Mouse (Mus musculus): ENCODE data around the gene Khdc1a.
"Not testable (repeated sequence)": the region's sequence is repeated elsewhere in the genome, so short reads cannot be mapped to it uniquely, and the experiment has no call there.

Gene Khdc1a

GRCm38 (mm10) chr1:21340745-21341144, 8.7 kb upstream of the Khdc1a start:
- Histone ChIP-seq H3K9me3 (ENCODE audit: low read length) (peaks cover 15% of the 10 kb centered on the region; the same call in 1 of the 2 replicates), H3K4me1 (replicated peaks; ENCODE audit: low read depth, low read length) (no peaks in the 10 kb centered on the region), H3K36me3 (ENCODE audit: insufficient read depth, low read length) (no peaks in the 10 kb centered on the region), H3K4me3 (replicated peaks; ENCODE audit: low read length) (no peak overlapping the region), H3K27me3 (ENCODE audit: insufficient read depth, low read length) (no peaks in the 10 kb centered on the region)
- TF ChIP-seq POU5F1 (IDR thresholded peaks at IDR 0.05; ENCODE audit: borderline replicate concordance, low read length) (no peak), CTCF (conservative IDR thresholded peaks at IDR 0.05; ENCODE audit: low read length) (no peak), NANOG (IDR thresholded peaks at IDR 0.05; ENCODE audit: borderline replicate concordance, low read length) (no peak)

- TF ChIP-seq CTCF (conservative IDR thresholded peaks at IDR 0.05; ENCODE audit: low read length) = peak; percentile 56
- no peak for TF ChIP-seq POU5F1 (IDR thresholded peaks at IDR 0.05; ENCODE audit: borderline replicate concordance, low read length)
- H3K4me1 ChIP-seq (replicated peaks; ENCODE audit: low read depth, low read length) = no peaks in the 10 kb centered on the region
- H3K9me3 ChIP-seq (ENCODE audit: low read length) = peaks cover 9% of the 10 kb centered on the region; the same call in 1 of the 2 replicates
- H3K4me3 ChIP-seq (replicated peaks; ENCODE audit: low read length) = no peak overlapping the region
- no peaks in the 10 kb centered on the region for H3K36me3 ChIP-seq (ENCODE audit: insufficient read depth, low read length)
- no peaks in the 10 kb centered on the region for H3K27me3 ChIP-seq (ENCODE audit: insufficient read depth, low read length)
Measured at GRCm38 (mm10) chr1:21344253-21344652, 5.2 kb upstream of the Khdc1a start.

- not testable (repeated sequence) for H3K27me3 ChIP-seq (ENCODE audit: insufficient read depth, low read length); H3K36me3 ChIP-seq (ENCODE audit: insufficient read depth, low read length); H3K4me3 ChIP-seq (replicated peaks; ENCODE audit: low read length); H3K9me3 ChIP-seq (ENCODE audit: low read length); H3K4me1 ChIP-seq (replicated peaks; ENCODE audit: low read depth, low read length)
Measured at GRCm38 (mm10) chr1:21344752-21345151, 4.7 kb upstream of the Khdc1a start.

DNA sequence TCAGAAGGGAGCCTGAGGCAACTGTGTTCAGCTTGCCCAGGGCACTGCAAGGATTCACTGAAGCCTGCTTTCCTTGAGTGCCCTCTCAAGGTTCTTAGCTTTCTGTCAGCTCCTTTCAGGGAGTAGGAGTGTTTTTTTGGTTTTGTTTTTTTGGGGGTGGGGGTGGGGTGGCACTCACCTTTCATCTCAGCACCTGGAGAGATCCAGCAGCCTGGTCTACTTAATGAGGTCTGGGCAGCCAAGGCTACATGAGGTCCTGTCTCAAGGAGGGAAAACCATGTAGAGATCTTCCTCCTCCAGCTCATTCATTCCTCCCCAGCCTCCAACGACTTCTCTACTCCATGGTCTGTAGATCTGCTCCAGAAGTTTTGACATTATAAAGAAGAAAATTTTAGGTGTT, 18.6 kb downstream of the Khdc1a start, which contains the start of gene Khdc1c:
Gene Khdc1c, plus strand, starts transcription at position 301 of the 400 bp plus-strand sequence.
- not testable (repeated sequence) for H3K27me3 ChIP-seq (ENCODE audit: insufficient read depth, low read length); H3K4me3 ChIP-seq (replicated peaks; ENCODE audit: low read length); H3K4me1 ChIP-seq (replicated peaks; ENCODE audit: low read depth, low read length); H3K36me3 ChIP-seq (ENCODE audit: insufficient read depth, low read length)
- peaks cover 30% of the 10 kb centered on the region for H3K9me3 ChIP-seq (ENCODE audit: low read length)

- Histone ChIP-seq H3K27me3 (ENCODE audit: insufficient read depth, low read length) (no peaks in the 10 kb centered on the region; the same call in 1 of the 2 replicates), H3K4me3 (replicated peaks; ENCODE audit: low read length) (no peak within 1 kb of the TSS)
- TF ChIP-seq POU5F1 (IDR thresholded peaks at IDR 0.05; ENCODE audit: borderline replicate concordance, low read length) = no peak
- no peak for TF ChIP-seq CTCF (conservative IDR thresholded peaks at IDR 0.05; ENCODE audit: low read length)
- TF ChIP-seq NANOG (IDR thresholded peaks at IDR 0.05; ENCODE audit: borderline replicate concordance, low read length) = no peak
Measured at GRCm38 (mm10) chr1:21383256-21383655, 33.8 kb downstream of the Khdc1a start, which contains the start of gene Khdc1b. Gene Khdc1b (plus strand): TSS chr1:21383556.

DNA sequence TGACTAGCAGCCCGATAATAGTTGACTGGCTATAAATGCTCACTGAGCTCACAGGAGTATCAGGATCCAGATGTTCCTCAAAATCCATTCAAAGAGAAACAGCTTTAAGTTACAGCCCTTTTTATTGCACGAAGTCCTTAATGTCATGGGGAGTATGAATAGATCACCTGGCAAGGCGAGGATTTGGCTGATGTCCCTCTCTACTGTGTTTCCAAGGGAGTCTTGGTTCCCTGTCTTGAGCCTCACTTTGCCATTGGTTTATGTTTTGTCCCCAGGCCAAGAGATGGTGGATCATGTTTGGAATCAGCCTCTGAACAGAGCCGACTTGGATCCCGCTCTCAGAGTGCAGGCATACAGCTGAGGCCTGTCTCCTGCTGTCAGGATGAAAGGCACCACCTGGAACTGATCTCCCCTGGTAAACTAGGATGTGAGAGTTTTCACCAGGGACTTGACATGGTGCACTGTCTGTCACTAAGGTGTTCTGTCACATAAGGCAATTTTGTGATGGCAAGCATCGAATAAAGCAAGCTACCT, 41.8 kb downstream of the Khdc1a start:
- H3K4me3 ChIP-seq (replicated peaks; ENCODE audit: low read length) = no peak overlapping the region
- H3K4me1 ChIP-seq (replicated peaks; ENCODE audit: low read depth, low read length) = peaks cover 7% of the 10 kb centered on the region
- no peaks in the 10 kb centered on the region for H3K27me3 ChIP-seq (ENCODE audit: insufficient read depth, low read length)
- TF ChIP-seq POU5F1 (IDR thresholded peaks at IDR 0.05; ENCODE audit: borderline replicate concordance, low read length) (no peak), NANOG (IDR thresholded peaks at IDR 0.05; ENCODE audit: borderline replicate concordance, low read length) (no peak)
- H3K36me3 ChIP-seq (ENCODE audit: insufficient read depth, low read length) = no peaks in the 10 kb centered on the region
- no peaks in the 10 kb centered on the region for H3K9me3 ChIP-seq (ENCODE audit: low read length)

More at GRCm38 (mm10) chr1:21383256-21383655, 33.8 kb downstream of the Khdc1a start, which contains the start of gene Khdc1b:
- Histone ChIP-seq H3K36me3 (ENCODE audit: insufficient read depth, low read length) (no peaks in the 10 kb centered on the region), H3K9me3 (ENCODE audit: low read length) (peaks cover 13% of the 10 kb centered on the region), H3K4me1 (replicated peaks; ENCODE audit: low read depth, low read length) (peaks cover 3% of the 10 kb centered on the region; the same call in 1 of the 2 replicates)

Data from E14TG2a.4 (cell line).